Mouse (Mus musculus) spleen, adult 2 months (tissue): ENCODE data around the gene Atrip. TPM values are rescaled to one million over a fixed set of nuclear protein-coding genes. Genes with fewer than 3 reads are reported as not detected.

Experiments used
- DNase-seq, 2 experiments: peaks; one replicate each; pipeline versions ENCODE4 v3.0.0 to v3.0.0-alpha.2; 2012 to 2021; ENCODE audit warnings: low spot score in 2 of 2, low read depth in 1 of 2
- H3K27ac ChIP-seq: fragments of 200-500 bp; 2 replicates; pipeline ENCODE4 v1.5.1; 2012; ENCODE audit warnings: low read length, inconsistent platforms; ENCODE audit not compliant: insufficient read depth
- H3K27me3 ChIP-seq: fragments of 200-500 bp; 2 replicates; pipeline ENCODE4 v1.6.1; 2012; ENCODE audit warnings: mild to moderate bottlenecking, moderate library complexity, low read length, inconsistent platforms; ENCODE audit not compliant: control insufficient read depth, insufficient read depth
- H3K36me3 ChIP-seq: fragments of 200-500 bp; 2 replicates; pipeline ENCODE4 v1.6.1; 2012; ENCODE audit warnings: mild to moderate bottlenecking, low read length, inconsistent platforms; ENCODE audit not compliant: control insufficient read depth, insufficient read depth
- H3K4me1 ChIP-seq: fragments of 200-500 bp; 2 replicates; pipeline ENCODE4 v1.6.1; 2011; ENCODE audit warnings: inconsistent platforms; ENCODE audit not compliant: control insufficient read depth, insufficient read depth, insufficient read length
- H3K4me3 ChIP-seq: fragments of 200-500 bp; 2 replicates; pipeline ENCODE4 v1.5.1; 2011; ENCODE audit warnings: mild to moderate bottlenecking, inconsistent platforms; ENCODE audit not compliant: insufficient read depth, insufficient read length; ENCODE audit errors: extremely low read depth
- CTCF ChIP-seq: fragments of 200-500 bp; IDR thresholded peaks from 2 replicates; pipeline ENCODE4 v1.5.1; 2011; ENCODE audit warnings: mild to moderate bottlenecking, inconsistent platforms; ENCODE audit not compliant: insufficient read depth, insufficient read length, insufficient replicate concordance; ENCODE audit errors: extremely low read depth
- POLR2A ChIP-seq: fragments of 200-500 bp; IDR thresholded peaks from 2 replicates; pipeline ENCODE4 v1.6.1; 2011; ENCODE audit warnings: low read depth, low read length, inconsistent platforms
- WGBS: fragments of 180-500 bp; shearing (Covaris S2); methylation state at CpG from one replicate; pipeline ENCODE4 v1.1.7; 2018; 5-methylcytosine and 5-hydroxymethylcytosine counted together
- polyA plus RNA-seq: library from polyadenylated mRNA; depleted of rRNA; stranded (reverse); fragments of >200 nt; gene quantifications from 2 replicates; pipeline ENCODE4 v1.2.3, GENCODE M21; 2012; rRNA removed

Atrip gene
- polyA plus RNA-seq = 16.2 and 17.0 TPM in 2 replicates

GRCm38 (mm10) chr9:109073661-109074573 lies at the start of gene Atrip:
Gene Atrip (minus strand): TSS chr9:109074124.
- peak; percentile 27; the same call in 1 of the 2 replicates for TF ChIP-seq POLR2A
- TF ChIP-seq CTCF = no peak
- peak; percentile 57 to 90 for DNase-seq
- Histone ChIP-seq H3K27me3 (no peaks in the 10 kb centered on the region), H3K27ac (peak within 1 kb of the TSS; percentile 75), H3K4me3 (peak within 1 kb of the TSS; percentile 90), H3K4me1 (peaks cover 9% of the 10 kb centered on the region; the same call in 1 of the 2 replicates), H3K36me3 (peaks cover 8% of the 10 kb centered on the region; the same call in 1 of the 2 replicates)
- WGBS = under 1% methylated on average over 57 of the region's 57 CpGs

DNA sequence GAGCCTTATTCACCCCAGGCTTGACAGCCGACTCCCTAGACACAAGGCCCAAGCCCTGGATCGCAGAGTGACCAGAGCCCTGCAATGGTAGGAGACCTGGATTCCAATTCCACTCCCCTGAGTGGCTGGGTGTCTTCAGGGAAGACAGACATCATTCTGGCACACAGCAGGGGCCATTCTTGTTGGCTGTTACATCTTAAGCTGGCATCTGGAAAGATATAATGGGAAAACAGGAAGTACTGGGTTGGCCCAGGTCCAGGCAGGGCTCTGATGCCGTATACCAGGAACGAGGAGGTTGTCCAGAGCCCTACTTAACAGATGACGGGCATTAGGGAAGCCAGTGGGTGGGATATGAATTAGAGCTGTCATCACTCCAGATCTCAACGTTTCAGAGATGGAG lies 49.3 kb upstream of the Atrip start:
- TF ChIP-seq CTCF (no peak), POLR2A (no peak)
- 40% methylated on average over 6 of the region's 6 CpGs for WGBS
- Histone ChIP-seq H3K27me3 (no peaks in the 10 kb centered on the region), H3K36me3 (no peaks in the 10 kb centered on the region), H3K4me1 (peaks cover 1% of the 10 kb centered on the region; the same call in 1 of the 2 replicates), H3K27ac (no peak overlapping the region), H3K4me3 (no peak overlapping the region)
- DNase-seq = no peak

DNA sequence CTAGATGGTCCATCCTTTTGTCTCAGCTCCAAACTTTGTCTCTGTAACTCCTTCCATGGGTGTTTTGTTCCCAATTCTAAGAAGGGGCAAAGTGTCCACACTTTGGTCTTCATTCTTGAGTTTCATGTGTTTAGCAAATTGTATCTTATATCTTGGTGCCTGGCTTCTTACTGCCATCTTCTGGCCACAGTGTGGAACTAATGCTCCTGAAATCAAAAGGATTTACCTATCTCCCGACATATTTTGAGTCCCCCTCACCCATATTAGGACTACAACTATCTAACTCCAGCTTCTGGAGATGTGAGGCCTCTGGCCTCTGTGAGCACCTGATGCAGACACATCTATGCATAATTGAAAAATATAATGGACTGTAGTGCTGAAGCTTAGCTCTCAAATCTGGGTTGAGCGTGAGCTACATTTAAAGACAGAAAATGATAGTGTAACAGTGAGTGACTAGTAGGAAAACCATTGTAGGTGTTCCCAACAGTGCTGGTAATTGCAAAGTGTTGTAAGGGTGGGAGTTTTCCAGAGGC lies 48.7 kb upstream of the Atrip start:
- WGBS = 48% methylated on average over 2 of the region's 2 CpGs
- H3K27me3 ChIP-seq = no peaks in the 10 kb centered on the region
- peak; percentile 22 to 44 for DNase-seq
- TF ChIP-seq POLR2A = no peak
- TF ChIP-seq CTCF = no peak; the same call in 1 of the 2 replicates
- H3K27ac ChIP-seq = no peak overlapping the region
- no peaks in the 10 kb centered on the region for H3K36me3 ChIP-seq
- no peak overlapping the region for H3K4me3 ChIP-seq
- H3K4me1 ChIP-seq = peaks cover 6% of the 10 kb centered on the region; the same call in 1 of the 2 replicates

DNA sequence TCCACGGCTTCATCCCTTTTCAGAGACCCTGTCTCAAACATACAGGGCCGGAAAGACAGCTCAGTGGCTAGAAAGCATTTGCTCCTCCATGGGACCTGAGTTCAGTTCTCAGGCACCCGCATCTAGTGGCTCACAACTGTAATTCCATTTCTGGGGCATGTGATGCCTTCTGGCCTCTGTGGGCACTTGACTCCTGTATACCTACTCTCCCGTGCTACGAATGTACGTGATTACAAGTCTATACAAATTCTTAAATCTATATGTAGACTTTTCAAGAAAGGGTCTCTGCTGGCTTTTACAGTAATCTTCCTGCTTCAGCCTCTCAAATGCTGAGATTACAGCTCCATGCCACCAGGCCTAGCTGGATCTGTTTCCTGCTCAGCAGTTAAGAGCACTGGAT lies 47.0 kb upstream of the Atrip start:
- DNase-seq = no peak
- WGBS = 91% methylated on average over 6 of the region's 6 CpGs
- H3K4me3 ChIP-seq = no peak overlapping the region
- TF ChIP-seq POLR2A = no peak
- TF ChIP-seq CTCF = no peak
- no peaks in the 10 kb centered on the region for H3K36me3 ChIP-seq
- H3K27me3 ChIP-seq = no peaks in the 10 kb centered on the region
- H3K4me1 ChIP-seq = peaks cover 6% of the 10 kb centered on the region; the same call in 1 of the 2 replicates
- H3K27ac ChIP-seq = no peak overlapping the region

GRCm38 (mm10) chr9:109119571-109119970 lies 45.6 kb upstream of the Atrip start:
- Histone ChIP-seq H3K4me3 (no peak overlapping the region), H3K27ac (no peak overlapping the region), H3K36me3 (no peaks in the 10 kb centered on the region), H3K4me1 (peaks cover 6% of the 10 kb centered on the region; the same call in 1 of the 2 replicates), H3K27me3 (no peaks in the 10 kb centered on the region)
- whole genome bisulfite sequencing = 89% methylated on average over 9 of the region's 9 CpGs
- no peak for DNase-seq
- TF ChIP-seq CTCF = no peak
- no peak for TF ChIP-seq POLR2A

GRCm38 (mm10) chr9:109118106-109118505 lies 44.2 kb upstream of the Atrip start:
- H3K27ac ChIP-seq = no peak overlapping the region; the same call in 1 of the 2 replicates
- WGBS = 31% methylated on average over 4 of the region's 4 CpGs
- TF ChIP-seq POLR2A = no peak
- no peak for TF ChIP-seq CTCF
- peaks cover 6% of the 10 kb centered on the region; the same call in 1 of the 2 replicates for H3K4me1 ChIP-seq
- no peaks in the 10 kb centered on the region for H3K27me3 ChIP-seq
- H3K4me3 ChIP-seq = no peak overlapping the region
- DNase-seq = no peak
- H3K36me3 ChIP-seq = no peaks in the 10 kb centered on the region
